In genomic region chr12:35981732-35982360, GRCm38 (mm10) we compare ENCODE assay signal across 9 mouse cellular contexts. TPM values are rescaled to one million over a fixed set of nuclear protein-coding genes. Genes with fewer than 3 reads are reported as not detected.
A peak's percentile ranks its signal among the peaks of the same experiment; 100 is the strongest.
DNase-seq lines count a peak whose midpoint lies in the region; ATAC-seq and TF ChIP-seq lines count a peak whose summit lies in the region.
"Had no signal": no experiment of that assay in that cellular context is flagged by ENCODE, and none has a peak within 500 bp of the region (broad histone marks: within the 10 kb centered on the region; RNA-seq: fewer than 3 reads in every experiment).

No protein-coding gene starts in this region.

- H3K9ac ChIP-seq in MEL (ENCODE audit: control insufficient read depth, low read depth, low read length, poor library complexity, severe bottlenecking): no peak overlapping the region
- no peak overlapping the region for H3K9ac ChIP-seq in embryonic facial prominence, embryonic 14.5 days (ENCODE audit: low read depth, low read length)
- no peak overlapping the region for H3K9ac ChIP-seq in liver, postnatal 0 days (replicated peaks)
- no peak overlapping the region for H3K9ac ChIP-seq in neural tube, embryonic 14.5 days (replicated peaks; ENCODE audit: low read depth, low read length)

- no peaks in the 10 kb centered on the region for H3K79me2 ChIP-seq in MEL (ENCODE audit: control insufficient read depth, insufficient read depth, low read length, poor library complexity)

- no peak for TF ChIP-seq POLR2A in MEL (IDR thresholded peaks at IDR 0.05; ENCODE audit: control insufficient read depth in 1 of 2, insufficient read depth in 1 of 2, low read depth in 1 of 2, low read length in 2 of 2, poor library complexity in 1 of 2)

- H3K9me3 ChIP-seq in MEL (replicated peaks; ENCODE audit: insufficient read depth, low read length): no peaks in the 10 kb centered on the region
- no peaks in the 10 kb centered on the region for H3K9me3 ChIP-seq in embryonic facial prominence, embryonic 14.5 days (ENCODE audit: control insufficient read depth, low read length)
- no peaks in the 10 kb centered on the region for H3K9me3 ChIP-seq in hindbrain, embryonic 10.5 days
- H3K9me3 ChIP-seq in liver, postnatal 0 days (ENCODE audit: low read length): no peaks in the 10 kb centered on the region
- no peaks in the 10 kb centered on the region for H3K9me3 ChIP-seq in neural tube, embryonic 14.5 days (ENCODE audit: control insufficient read depth, low read length)

- peak; percentile 79; the same call in 1 of the 2 replicates for ATAC-seq in embryonic facial prominence, embryonic 14.5 days (ENCODE audit: low read depth)
- ATAC-seq in liver, postnatal 0 days: peak; percentile 65
- ATAC-seq in neural tube, embryonic 14.5 days (ENCODE audit: low read depth): peak; percentile 86; the same call in 1 of the 2 replicates

- 49% methylated on average over 6 of the region's 6 CpGs for WGBS in embryonic facial prominence, embryonic 14.5 days
- WGBS in hindbrain, embryonic 10.5 days: 58% methylated on average over 6 of the region's 6 CpGs
- 16% methylated on average over 6 of the region's 6 CpGs for WGBS in liver, postnatal 0 days (ENCODE audit: insufficient replicate concordance)
- WGBS in neural tube, embryonic 14.5 days: 32% methylated on average over 6 of the region's 6 CpGs

- peaks cover 0 to 14% of the 10 kb centered on the region in 2 experiments; a peak in 2 of 4 replicates for H3K4me1 ChIP-seq in MEL (ENCODE audit: control insufficient read depth in 1 of 2, insufficient read depth in 2 of 2, low read length in 2 of 2)
- H3K4me1 ChIP-seq in embryonic facial prominence, embryonic 14.5 days (ENCODE audit: control insufficient read depth, insufficient read depth, low read length): no peaks in the 10 kb centered on the region
- peaks cover 9% of the 10 kb centered on the region for H3K4me1 ChIP-seq in hindbrain, embryonic 10.5 days (replicated peaks)
- H3K4me1 ChIP-seq in liver, postnatal 0 days (ENCODE audit: insufficient read depth): peaks cover 7% of the 10 kb centered on the region; the same call in 1 of the 2 replicates
- 0 out of 2 replicates have a peak, but pooled peaks cover 6% of the 10 kb centered on the region for H3K4me1 ChIP-seq in neural tube, embryonic 14.5 days (ENCODE audit: control insufficient read depth, insufficient read depth, low read length)

- H3K27ac ChIP-seq in MEL (ENCODE audit: control insufficient read depth, low read depth, low read length): no peak overlapping the region
- no peak overlapping the region for H3K27ac ChIP-seq in embryonic facial prominence, embryonic 14.5 days (replicated peaks; ENCODE audit: low read depth, low read length)
- H3K27ac ChIP-seq in hindbrain, embryonic 10.5 days: peak overlapping the region; percentile 67
- no peak overlapping the region for H3K27ac ChIP-seq in liver, postnatal 0 days (ENCODE audit: low read depth)
- H3K27ac ChIP-seq in neural tube, embryonic 14.5 days (ENCODE audit: low read depth, low read length): peak overlapping the region; percentile 55; the same call in 1 of the 2 replicates

- H3K4me3 ChIP-seq in MEL (ENCODE audit: control insufficient read depth in 1 of 2, insufficient read depth in 1 of 2, low read depth in 2 of 2, low read length in 2 of 2): no peak overlapping the region; a peak in 1 of 4 replicates
- H3K4me3 ChIP-seq in embryonic facial prominence, embryonic 14.5 days (ENCODE audit: low read depth, low read length): no peak overlapping the region
- H3K4me3 ChIP-seq in hindbrain, embryonic 10.5 days: no peak overlapping the region
- no peak overlapping the region for H3K4me3 ChIP-seq in liver, postnatal 0 days (ENCODE audit: low read depth, low read length)
- H3K4me3 ChIP-seq in neural tube, embryonic 14.5 days (ENCODE audit: low read depth, low read length): no peak overlapping the region
- H3K4me3 ChIP-seq: myocyte had no signal

- H3K27me3 ChIP-seq in MEL (ENCODE audit: control insufficient read depth in 1 of 2, insufficient read depth in 2 of 2, low read length in 2 of 2): 0 out of 4 replicates have a peak, but pooled peaks cover 0 to 2% of the 10 kb centered on the region in 2 experiments
- H3K27me3 ChIP-seq in embryonic facial prominence, embryonic 14.5 days (replicated peaks; ENCODE audit: control insufficient read depth, insufficient read depth, low read length): no peaks in the 10 kb centered on the region
- H3K27me3 ChIP-seq in hindbrain, embryonic 10.5 days (ENCODE audit: insufficient read depth, poor library complexity, severe bottlenecking): no peaks in the 10 kb centered on the region
- 0 out of 2 replicates have a peak, but pooled peaks cover 4% of the 10 kb centered on the region for H3K27me3 ChIP-seq in liver, postnatal 0 days (ENCODE audit: insufficient read depth, low read length)
- H3K27me3 ChIP-seq in neural tube, embryonic 14.5 days (ENCODE audit: control insufficient read depth, insufficient read depth, low read length): no peaks in the 10 kb centered on the region

- TF ChIP-seq CTCF in MEL (IDR thresholded peaks at IDR 0.05 in 2 of 3, conservative IDR thresholded peaks at IDR 0.05 in 1 of 3; ENCODE audit: control insufficient read depth in 1 of 3, insufficient read depth in 1 of 3, low read depth in 2 of 3, low read length in 3 of 3, poor library complexity in 1 of 3, severe bottlenecking in 1 of 3): no peak
- no peak for TF ChIP-seq CTCF in liver, postnatal 0 days (IDR thresholded peaks at IDR 0.05; ENCODE audit: low read depth)

- intact Hi-C loops in left cerebral cortex, postnatal 10 days (cut with DNase I): no loop called here

- no peak for TF ChIP-seq RAD21 in MEL (IDR thresholded peaks at IDR 0.05; ENCODE audit: low read depth, low read length)

- peaks cover 0 to 16% of the 10 kb centered on the region in 2 experiments; a peak in 2 of 4 replicates for H3K36me3 ChIP-seq in MEL (ENCODE audit: control insufficient read depth in 1 of 2, insufficient read depth in 2 of 2, low read length in 2 of 2)
- no peaks in the 10 kb centered on the region for H3K36me3 ChIP-seq in embryonic facial prominence, embryonic 14.5 days (ENCODE audit: control insufficient read depth, insufficient read depth, low read length)
- H3K36me3 ChIP-seq in hindbrain, embryonic 10.5 days: no peaks in the 10 kb centered on the region
- no peaks in the 10 kb centered on the region for H3K36me3 ChIP-seq in liver, postnatal 0 days (replicated peaks; ENCODE audit: insufficient read depth, low read length)
- no peaks in the 10 kb centered on the region for H3K36me3 ChIP-seq in neural tube, embryonic 14.5 days (ENCODE audit: control insufficient read depth, insufficient read depth, low read length)

- DNase-seq in MEL (ENCODE audit: low read depth, low spot score): peak; percentile 93
- DNase-seq in embryonic facial prominence, embryonic 14.5 days (ENCODE audit: low spot score): peak; percentile 73
- peak; percentile 41 for DNase-seq in hindbrain, embryonic 10.5 days (ENCODE audit: low spot score)
- DNase-seq in liver, postnatal 0 days: no peak
- DNase-seq in urinary bladder, postnatal 14 days (ENCODE audit: low spot score): no peak
- DNase-seq in gastrocnemius, postnatal 4 days (ENCODE audit: low spot score in 2 of 2): no peak
- DNase-seq in left cerebral cortex, postnatal 10 days (ENCODE audit: extremely low spot score in 1 of 2, low spot score in 2 of 2): no peak

- no peak overlapping the region for H3K4me2 ChIP-seq in embryonic facial prominence, embryonic 14.5 days (ENCODE audit: low read depth, low read length)
- H3K4me2 ChIP-seq in liver, postnatal 0 days (ENCODE audit: low read depth, low read length): no peak overlapping the region
- H3K4me2 ChIP-seq in neural tube, embryonic 14.5 days (ENCODE audit: low read depth, low read length): no peak overlapping the region

- TF ChIP-seq EP300 in MEL (IDR thresholded peaks at IDR 0.05; ENCODE audit: low read depth in 1 of 2, low read length in 2 of 2): peak in 1 of 2 experiments; percentile 46; a peak in 1 of 4 replicates
- TF ChIP-seq EP300 in liver, postnatal 0 days (IDR thresholded peaks at IDR 0.05; ENCODE audit: low read depth): no peak

TF ChIP-seq in MEL, 35 proteins besides CTCF, POLR2A, EP300 and RAD21:
- 0 out of 2 replicates have a peak, but pooled peaks have one; percentile 40 for TF ChIP-seq ELF1 (IDR thresholded peaks at IDR 0.05; ENCODE audit: low read depth, low read length)
- no peak for TF ChIP-seq ZNF384 (IDR thresholded peaks at IDR 0.05; ENCODE audit: low read depth, low read length)
- peak; percentile 77 for TF ChIP-seq RCOR1 (IDR thresholded peaks at IDR 0.05; ENCODE audit: low read depth, low read length)
- peak; percentile 64 for TF ChIP-seq TAL1 (IDR thresholded peaks at IDR 0.05; ENCODE audit: low read length)
- peak; percentile 89 for TF ChIP-seq GATA1 (IDR thresholded peaks at IDR 0.05; ENCODE audit: low read depth, low read length)

RNA-seq across cellular contexts. Expression of gene Agr2, which starts 10.9 kb away (rescaled TPM):
- not detected in 2 replicates for total RNA-seq in MEL (2012; rRNA removed)
- polyA plus RNA-seq in MEL (2012; ENCODE audit: insufficient read depth in 1 of 2, insufficient read length in 2 of 2, low read depth in 1 of 2, low replicate concordance in 2 of 2, missing spikeins in 1 of 2): not detected
- polyA plus RNA-seq in embryonic facial prominence, embryonic 14.5 days (2014; fragmentation: Nextera tagmentation; extraction: Ambion mirVana): 3.3 and 7.9 TPM in 2 replicates
- 0.36 TPM in 1 of 2 replicates, not detected in the other for polyA plus RNA-seq in hindbrain, embryonic 10.5 days (2016; fragmentation: Nextera tagmentation; extraction: Ambion mirVana)
- polyA plus RNA-seq in liver, postnatal 0 days (2015; fragmentation: Nextera tagmentation; extraction: Ambion mirVana): not detected in 2 replicates
- not detected in 2 replicates for polyA plus RNA-seq in neural tube, embryonic 14.5 days (2014; fragmentation: Nextera tagmentation; extraction: Ambion mirVana)
- not detected for total RNA-seq in gastrocnemius, postnatal 4 days (2021)
- not detected for total RNA-seq in left cerebral cortex, postnatal 10 days (2021)
- polyA plus RNA-seq: myocyte had no signal

RNA-seq across cellular contexts. Expression of gene Agr3, which starts 56.4 kb away (rescaled TPM):
- total RNA-seq in MEL (2012; rRNA removed): not detected in 2 replicates
- polyA plus RNA-seq in MEL (2012; ENCODE audit: insufficient read depth in 1 of 2, insufficient read length in 2 of 2, low read depth in 1 of 2, low replicate concordance in 2 of 2, missing spikeins in 1 of 2): not detected
- 2.1 and 4.0 TPM in 2 replicates for polyA plus RNA-seq in embryonic facial prominence, embryonic 14.5 days (2014; fragmentation: Nextera tagmentation; extraction: Ambion mirVana)
- polyA plus RNA-seq in hindbrain, embryonic 10.5 days (2016; fragmentation: Nextera tagmentation; extraction: Ambion mirVana): not detected in 2 replicates
- polyA plus RNA-seq in liver, postnatal 0 days (2015; fragmentation: Nextera tagmentation; extraction: Ambion mirVana): not detected in 2 replicates
- polyA plus RNA-seq in neural tube, embryonic 14.5 days (2014; fragmentation: Nextera tagmentation; extraction: Ambion mirVana): 0.39 TPM in 1 of 2 replicates, not detected in the other
- total RNA-seq in gastrocnemius, postnatal 4 days (2021): not detected
- total RNA-seq in left cerebral cortex, postnatal 10 days (2021): not detected
- polyA plus RNA-seq: myocyte had no signal

Comparison
In these comparisons a context has a peak if more than half of its experiments do, and no peak if none do; other contexts are left out.
1. DNase-seq: peak in MEL (single experiment), embryonic facial prominence, embryonic 14.5 days (single experiment) and hindbrain, embryonic 10.5 days (single experiment); none in liver, postnatal 0 days (single experiment), urinary bladder, postnatal 14 days (single experiment), gastrocnemius, postnatal 4 days (0 of 2) and left cerebral cortex, postnatal 10 days (0 of 2).
2. H3K27ac ChIP-seq: peak in hindbrain, embryonic 10.5 days (single experiment) and neural tube, embryonic 14.5 days (single experiment); none in MEL (single experiment), embryonic facial prominence, embryonic 14.5 days (single experiment) and liver, postnatal 0 days (single experiment).
3. Peak in every context shown above with its lines, with median percentiles within 50 percentile points of each other: ATAC-seq.